Mouse (Mus musculus): ENCODE results near the gene Ttll1. TPM values are rescaled to one million over a fixed set of nuclear protein-coding genes. Genes with fewer than 3 reads are reported as not detected.

Ttll1 gene
- polyA plus RNA-seq, 1 experiment = 25.2 TPM

DNA sequence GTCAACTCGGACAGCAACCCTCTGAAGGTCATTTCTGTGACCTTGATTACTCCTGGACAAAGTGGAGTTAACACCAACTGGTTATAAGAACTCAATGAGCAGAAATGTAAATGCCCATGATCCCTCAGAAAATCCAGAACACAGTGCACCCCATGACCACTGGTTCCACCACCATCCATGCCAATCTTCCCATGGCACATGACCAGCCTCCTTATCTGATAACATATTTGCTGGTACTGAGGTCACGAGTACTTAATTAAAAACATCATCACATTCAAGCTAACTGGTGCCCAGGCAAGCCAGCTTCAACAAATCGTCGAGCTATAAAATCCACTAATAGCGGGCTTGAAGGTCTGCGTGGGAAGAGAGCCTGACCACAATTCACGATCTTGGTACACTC is 56.3 kb downstream of the Ttll1 start:
- H3K36me3 ChIP-seq (ENCODE audit: control insufficient read depth, insufficient read depth, low read length) = no peaks in the 10 kb centered on the region
- H3K4me1 ChIP-seq (ENCODE audit: control insufficient read depth, insufficient read depth, low read length) = peaks cover 7% of the 10 kb centered on the region
- no peak overlapping the region for H3K27ac ChIP-seq (ENCODE audit: control insufficient read depth, insufficient read depth, low read depth, low read length)
- TF ChIP-seq CTCF (IDR thresholded peaks at IDR 0.05; ENCODE audit: control insufficient read depth, insufficient read depth, insufficient replicate concordance, low read depth, low read length) (no peak), POLR2A (IDR thresholded peaks at IDR 0.05; ENCODE audit: control insufficient read depth, low read depth, low read length) (no peak)
- H3K27me3 ChIP-seq (ENCODE audit: control insufficient read depth, insufficient read depth, low read length) = no peaks in the 10 kb centered on the region
- no peak overlapping the region for H3K4me3 ChIP-seq (ENCODE audit: control insufficient read depth, low read depth, low read length)

DNA sequence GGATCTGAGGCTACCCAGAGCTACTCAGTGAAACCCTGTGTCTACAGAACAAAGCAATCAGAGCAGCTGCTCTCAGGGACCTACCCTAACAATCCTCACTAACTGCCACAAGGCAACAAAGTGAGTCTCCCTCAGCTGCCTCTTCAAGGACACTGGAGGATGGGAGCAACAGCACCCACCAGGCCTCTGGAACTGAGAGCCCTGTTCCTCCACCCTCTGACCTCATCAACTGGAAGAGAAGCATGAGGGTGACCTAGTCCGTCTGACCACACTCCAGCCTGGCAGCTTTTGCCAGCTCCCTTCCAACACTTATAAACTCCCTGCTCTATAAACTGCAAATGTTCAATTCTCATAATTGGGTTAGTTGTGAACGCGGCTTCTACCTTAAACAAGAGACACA is 56.8 kb downstream of the Ttll1 start:
- H3K27me3 ChIP-seq (ENCODE audit: control insufficient read depth, insufficient read depth, low read length) = no peaks in the 10 kb centered on the region
- H3K36me3 ChIP-seq (ENCODE audit: control insufficient read depth, insufficient read depth, low read length) = no peaks in the 10 kb centered on the region
- peak overlapping the region; percentile 57 for H3K27ac ChIP-seq (ENCODE audit: control insufficient read depth, insufficient read depth, low read depth, low read length)
- H3K4me1 ChIP-seq (ENCODE audit: control insufficient read depth, insufficient read depth, low read length) = peaks cover 7% of the 10 kb centered on the region
- no peak overlapping the region for H3K4me3 ChIP-seq (ENCODE audit: control insufficient read depth, low read depth, low read length)
- TF ChIP-seq POLR2A (IDR thresholded peaks at IDR 0.05; ENCODE audit: control insufficient read depth, low read depth, low read length) = no peak
- TF ChIP-seq CTCF (IDR thresholded peaks at IDR 0.05; ENCODE audit: control insufficient read depth, insufficient read depth, insufficient replicate concordance, low read depth, low read length) = no peak

DNA sequence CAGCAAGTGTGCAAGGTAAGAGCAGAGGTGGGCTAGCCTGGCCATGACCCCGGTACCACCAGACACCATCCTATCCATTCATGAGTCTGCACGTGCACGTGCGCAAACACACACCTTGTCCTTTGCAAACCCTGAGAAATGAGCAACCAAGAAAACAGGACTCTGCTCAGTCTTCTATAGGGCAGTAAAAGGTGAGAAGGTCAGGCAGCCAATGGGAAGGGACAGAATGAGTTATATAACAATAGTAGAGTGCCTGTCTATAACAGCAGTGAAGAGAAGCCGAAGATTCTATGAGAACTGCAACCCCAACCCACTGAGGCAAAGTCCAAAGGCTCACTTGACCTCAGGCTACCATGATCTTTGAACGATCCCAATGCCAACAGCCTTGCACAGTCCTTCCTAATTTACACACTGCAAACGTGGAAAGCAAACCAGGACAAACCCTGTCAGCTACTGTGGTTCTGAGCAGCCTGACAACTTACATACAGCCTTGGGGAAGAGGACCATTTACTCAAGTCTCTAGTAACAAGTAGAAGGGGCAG is 58.4 kb downstream of the Ttll1 start:
- Histone ChIP-seq H3K4me1 (ENCODE audit: control insufficient read depth, insufficient read depth, low read length) (peaks cover 7% of the 10 kb centered on the region), H3K27me3 (ENCODE audit: control insufficient read depth, insufficient read depth, low read length) (no peaks in the 10 kb centered on the region), H3K4me3 (ENCODE audit: control insufficient read depth, low read depth, low read length) (no peak overlapping the region), H3K36me3 (ENCODE audit: control insufficient read depth, insufficient read depth, low read length) (no peaks in the 10 kb centered on the region), H3K27ac (ENCODE audit: control insufficient read depth, insufficient read depth, low read depth, low read length) (no peak overlapping the region)
- TF ChIP-seq CTCF (IDR thresholded peaks at IDR 0.05; ENCODE audit: control insufficient read depth, insufficient read depth, insufficient replicate concordance, low read depth, low read length) (no peak), POLR2A (IDR thresholded peaks at IDR 0.05; ENCODE audit: control insufficient read depth, low read depth, low read length) (no peak)

DNA sequence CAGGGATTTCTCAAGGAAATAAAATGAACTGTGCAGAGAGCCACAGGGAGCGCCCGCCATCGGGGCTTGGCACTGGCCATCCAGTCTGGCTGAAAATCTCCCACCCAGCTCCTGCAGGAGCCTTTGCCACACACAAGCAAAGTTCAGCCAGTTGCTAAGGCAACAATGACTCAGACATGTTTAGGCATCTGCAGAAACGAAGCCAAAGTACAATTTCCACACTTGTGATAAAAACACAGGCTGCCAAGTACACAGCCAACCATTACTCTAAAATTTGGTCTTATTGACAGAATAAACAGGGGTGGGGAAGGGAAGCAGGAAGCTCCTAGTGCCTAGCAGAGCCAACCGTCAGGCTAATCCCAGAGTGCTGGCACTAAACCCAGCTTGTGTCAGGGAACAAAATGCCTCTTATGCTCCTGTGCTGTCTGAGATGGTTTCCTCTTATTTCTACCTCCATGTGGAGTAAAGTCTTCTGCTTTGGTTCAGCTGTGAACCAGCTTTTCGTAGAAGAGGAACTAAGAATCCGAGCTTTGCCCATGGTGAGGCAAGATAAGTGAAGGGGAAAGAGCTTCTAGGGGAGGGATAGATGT is 59.0 kb downstream of the Ttll1 start:
- no peaks in the 10 kb centered on the region for H3K27me3 ChIP-seq (ENCODE audit: control insufficient read depth, insufficient read depth, low read length)
- TF ChIP-seq CTCF (IDR thresholded peaks at IDR 0.05; ENCODE audit: control insufficient read depth, insufficient read depth, insufficient replicate concordance, low read depth, low read length) = no peak
- TF ChIP-seq POLR2A (IDR thresholded peaks at IDR 0.05; ENCODE audit: control insufficient read depth, low read depth, low read length) = no peak
- H3K36me3 ChIP-seq (ENCODE audit: control insufficient read depth, insufficient read depth, low read length) = no peaks in the 10 kb centered on the region
- H3K27ac ChIP-seq (ENCODE audit: control insufficient read depth, insufficient read depth, low read depth, low read length) = no peak overlapping the region
- H3K4me3 ChIP-seq (ENCODE audit: control insufficient read depth, low read depth, low read length) = no peak overlapping the region
- H3K4me1 ChIP-seq (ENCODE audit: control insufficient read depth, insufficient read depth, low read length) = peaks cover 7% of the 10 kb centered on the region

DNA sequence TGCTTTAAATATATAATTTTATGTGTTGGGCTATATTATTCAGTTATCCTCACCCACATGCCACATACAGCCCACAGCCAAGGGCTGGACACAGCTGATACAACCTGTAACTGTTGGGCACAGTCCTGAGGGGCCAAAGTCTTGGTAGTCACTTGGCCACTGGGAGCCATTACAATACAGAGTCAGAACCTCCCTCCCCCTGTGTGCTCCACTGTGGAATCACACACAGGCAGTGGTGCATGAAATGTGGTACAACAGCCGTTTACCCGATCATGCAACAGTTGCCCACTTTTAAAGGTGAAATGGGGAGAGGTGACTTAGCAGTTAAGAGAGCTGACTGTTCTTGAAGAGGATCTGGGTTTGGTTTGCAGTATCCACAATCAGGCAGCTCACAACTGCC is 60.7 kb downstream of the Ttll1 start:
- Histone ChIP-seq H3K4me1 (ENCODE audit: control insufficient read depth, insufficient read depth, low read length) (peaks cover 9% of the 10 kb centered on the region), H3K4me3 (ENCODE audit: control insufficient read depth, low read depth, low read length) (no peak overlapping the region), H3K27ac (ENCODE audit: control insufficient read depth, insufficient read depth, low read depth, low read length) (no peak overlapping the region), H3K27me3 (ENCODE audit: control insufficient read depth, insufficient read depth, low read length) (no peaks in the 10 kb centered on the region), H3K36me3 (ENCODE audit: control insufficient read depth, insufficient read depth, low read length) (no peaks in the 10 kb centered on the region)
- TF ChIP-seq POLR2A (IDR thresholded peaks at IDR 0.05; ENCODE audit: control insufficient read depth, low read depth, low read length) (no peak), CTCF (IDR thresholded peaks at IDR 0.05; ENCODE audit: control insufficient read depth, insufficient read depth, insufficient replicate concordance, low read depth, low read length) (no peak)

DNA sequence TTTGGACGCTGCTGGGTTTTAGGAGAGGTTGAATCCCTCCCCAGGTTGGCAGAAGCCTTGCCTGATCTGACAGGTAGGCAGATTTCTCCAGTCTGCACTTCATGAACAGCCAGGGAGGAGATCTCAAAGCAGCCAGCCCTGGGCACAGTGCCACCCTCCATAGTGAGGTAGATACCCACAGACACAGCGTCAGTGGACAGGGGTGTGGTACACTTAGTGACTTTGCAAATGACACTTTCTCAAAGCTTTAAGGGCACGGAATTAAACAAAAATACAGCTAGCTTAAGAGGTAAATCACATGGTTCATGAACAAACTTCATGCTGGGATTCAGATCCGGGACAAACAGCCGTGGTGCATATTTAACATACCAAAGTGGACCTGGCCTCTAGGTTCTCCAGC is 62.0 kb downstream of the Ttll1 start:
- H3K4me1 ChIP-seq (ENCODE audit: control insufficient read depth, insufficient read depth, low read length) = peaks cover 13% of the 10 kb centered on the region
- TF ChIP-seq POLR2A (IDR thresholded peaks at IDR 0.05; ENCODE audit: control insufficient read depth, low read depth, low read length) (no peak; the same call in 1 of the 2 replicates), CTCF (IDR thresholded peaks at IDR 0.05; ENCODE audit: control insufficient read depth, insufficient read depth, insufficient replicate concordance, low read depth, low read length) (no peak)
- H3K4me3 ChIP-seq (ENCODE audit: control insufficient read depth, low read depth, low read length) = peak overlapping the region; percentile 10
- H3K36me3 ChIP-seq (ENCODE audit: control insufficient read depth, insufficient read depth, low read length) = no peaks in the 10 kb centered on the region
- H3K27me3 ChIP-seq (ENCODE audit: control insufficient read depth, insufficient read depth, low read length) = no peaks in the 10 kb centered on the region
- H3K27ac ChIP-seq (ENCODE audit: control insufficient read depth, insufficient read depth, low read depth, low read length) = peak overlapping the region; percentile 12; the same call in 1 of the 2 replicates

DNA sequence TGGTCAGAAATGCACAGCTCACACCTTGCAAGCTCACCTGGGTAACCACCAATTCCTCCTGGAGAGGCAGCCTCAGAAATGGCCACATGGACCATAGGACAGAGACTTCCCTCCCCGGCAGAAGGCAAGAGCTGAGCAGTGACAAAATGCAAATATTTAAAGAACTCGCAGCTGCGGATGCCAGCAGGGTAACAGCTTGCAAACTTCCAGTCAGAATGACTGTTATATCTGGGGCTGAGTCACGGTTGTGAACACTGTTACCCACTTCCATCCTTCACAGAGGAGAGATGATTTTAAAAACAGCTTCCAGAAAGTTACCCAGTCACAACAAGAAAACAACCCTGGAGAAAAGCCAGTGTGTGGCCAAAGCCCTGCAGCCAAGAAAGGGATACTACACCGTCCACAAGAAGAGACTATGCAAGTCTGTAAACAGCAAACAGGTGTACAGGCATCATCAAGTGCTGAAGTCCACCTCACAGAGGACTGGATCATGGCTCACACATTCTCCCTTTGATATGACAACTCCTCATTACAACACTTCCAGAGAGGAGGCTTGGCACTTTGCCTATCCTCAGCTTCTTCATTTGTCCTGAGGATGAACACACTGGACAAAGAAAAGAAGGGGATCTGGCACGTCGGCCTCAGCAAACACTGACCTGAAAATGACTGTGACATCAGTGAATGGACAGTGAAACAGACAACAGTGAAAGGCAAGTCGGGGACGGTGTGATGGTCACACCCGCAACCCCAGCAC is 62.7 kb downstream of the Ttll1 start:
- Histone ChIP-seq H3K4me3 (ENCODE audit: control insufficient read depth, low read depth, low read length) (peak overlapping the region; percentile 10), H3K27me3 (ENCODE audit: control insufficient read depth, insufficient read depth, low read length) (no peaks in the 10 kb centered on the region), H3K36me3 (ENCODE audit: control insufficient read depth, insufficient read depth, low read length) (no peaks in the 10 kb centered on the region), H3K4me1 (ENCODE audit: control insufficient read depth, insufficient read depth, low read length) (peaks cover 12% of the 10 kb centered on the region), H3K27ac (ENCODE audit: control insufficient read depth, insufficient read depth, low read depth, low read length) (peak overlapping the region; percentile 44)
- TF ChIP-seq POLR2A (IDR thresholded peaks at IDR 0.05; ENCODE audit: control insufficient read depth, low read depth, low read length) (no peak; the same call in 1 of the 2 replicates), CTCF (IDR thresholded peaks at IDR 0.05; ENCODE audit: control insufficient read depth, insufficient read depth, insufficient replicate concordance, low read depth, low read length) (no peak)
